Mouse (Mus musculus) limb, embryonic 14.5 days (tissue): ENCODE results near the gene Fam102a. TPM values are rescaled to one million over a fixed set of nuclear protein-coding genes. Genes with fewer than 3 reads are reported as not detected.

ENCODE experiments used
- ATAC-seq: fragments of 200-750 bp; cut with Nextera tagmentation; 2 replicates; pipeline ENCODE4 v1.8.0; 2017; ENCODE audit warnings: low read depth, moderate number of reproducible peaks, moderate TSS enrichment; ENCODE audit not compliant: low FRiP score
- DNase-seq: peaks from one replicate; pipeline ENCODE4 v3.0.0-alpha.2; 2015; ENCODE audit warnings: low spot score
- H3K27ac ChIP-seq: fragments of 300-500 bp; sonication (generic); replicated peaks from 2 replicates; pipeline ENCODE4 v1.5.1; 2014; ENCODE audit warnings: low read depth, mild to moderate bottlenecking, low read length, moderate library complexity, mixed read lengths
- H3K27me3 ChIP-seq: fragments of 300-500 bp; sonication (generic); 2 replicates; pipeline ENCODE4 v1.6.1; 2014; ENCODE audit warnings: low read length, mixed read lengths; ENCODE audit not compliant: control insufficient read depth, insufficient read depth
- H3K36me3 ChIP-seq: fragments of 300-500 bp; sonication (generic); 2 replicates; pipeline ENCODE4 v1.6.1; 2014; ENCODE audit warnings: mild to moderate bottlenecking, low read length, moderate library complexity, mixed read lengths; ENCODE audit not compliant: control insufficient read depth, insufficient read depth
- H3K4me1 ChIP-seq: fragments of 300-500 bp; sonication (generic); 2 replicates; pipeline ENCODE4 v1.6.1; 2014; ENCODE audit warnings: antibody characterized with exemption, low read length, mixed read lengths; ENCODE audit not compliant: control insufficient read depth, insufficient read depth
- H3K4me2 ChIP-seq: fragments of 300-500 bp; sonication (generic); replicated peaks from 2 replicates; pipeline ENCODE4 v1.6.1; 2014; ENCODE audit warnings: low read depth, mild to moderate bottlenecking, low read length, moderate library complexity; ENCODE audit not compliant: severe bottlenecking
- H3K4me3 ChIP-seq: fragments of 300-500 bp; sonication (generic); replicated peaks from 2 replicates; pipeline ENCODE4 v1.5.1; 2014; ENCODE audit warnings: low read length
- H3K9ac ChIP-seq: fragments of 300-500 bp; sonication (generic); 2 replicates; pipeline ENCODE4 v1.6.1; 2014; ENCODE audit warnings: mild to moderate bottlenecking, low read depth, low read length, moderate library complexity; ENCODE audit not compliant: severe bottlenecking
- H3K9me3 ChIP-seq: fragments of 300-500 bp; sonication (generic); 2 replicates; pipeline ENCODE4 v1.6.1; 2016; ENCODE audit warnings: low read length; ENCODE audit not compliant: control insufficient read depth
- POLR2A ChIP-seq: fragments of 200-500 bp; IDR thresholded peaks from 2 replicates; pipeline ENCODE4 v1.8.0; 2012; ENCODE audit warnings: inconsistent platforms, mild to moderate bottlenecking, moderate library complexity, borderline replicate concordance; ENCODE audit not compliant: insufficient read depth, insufficient read length; ENCODE audit errors: extremely low read depth
- WGBS: fragments of 180-500 bp; shearing (Covaris S2); extraction: QIAGEN DNeasy Blood & Tissue Kit; methylation state at CpG from one replicate; pipeline ENCODE4 v1.1.7; 2014; 5-methylcytosine and 5-hydroxymethylcytosine counted together
- polyA plus RNA-seq, 2 experiments: library from polyadenylated mRNA; depleted of rRNA in 1 of 2; stranded (reverse) in 1 of 2; unstranded in 1 of 2; fragments of >200 nt; fragmentation: Nextera tagmentation in 1 of 2; extraction: Ambion mirVana in 1 of 2; gene quantifications; 2 replicates each; pipeline versions ENCODE4 v1.2.1 to v1.2.3; 2012 to 2014

Gene Fam102a
- polyA plus RNA-seq, 2 experiments: 15.3 to 17.2 TPM

DNA sequence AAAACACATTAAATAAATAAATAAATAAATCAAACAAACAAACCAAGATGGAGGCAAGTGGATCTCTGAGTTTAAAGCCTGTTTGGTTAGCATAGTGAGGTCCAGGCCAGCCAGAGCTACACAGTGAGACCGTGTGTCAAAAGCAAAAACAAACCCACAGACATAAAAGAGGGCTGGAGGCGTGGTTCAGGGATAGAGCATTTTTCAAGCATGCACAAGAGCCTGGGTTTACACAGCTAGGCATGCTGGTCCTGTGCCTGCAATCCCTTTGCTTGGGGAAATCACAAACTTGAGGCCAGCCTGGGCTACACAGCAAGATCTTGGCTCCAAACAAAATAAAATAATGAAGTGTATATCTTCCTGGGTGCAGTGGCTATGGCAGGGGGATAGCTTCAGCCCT is 42.5 kb upstream of the Fam102a start:
- TF ChIP-seq POLR2A: no peak
- Histone ChIP-seq H3K27ac (no peak overlapping the region), H3K4me3 (no peak overlapping the region), H3K9me3 (no peaks in the 10 kb centered on the region), H3K4me2 (no peak overlapping the region), H3K27me3 (no peaks in the 10 kb centered on the region), H3K36me3 (no peaks in the 10 kb centered on the region), H3K4me1 (no peaks in the 10 kb centered on the region), H3K9ac (no peak overlapping the region)
- WGBS: 84% methylated on average over 2 of the region's 2 CpGs
- ATAC-seq (no peak), DNase-seq (no peak)

DNA sequence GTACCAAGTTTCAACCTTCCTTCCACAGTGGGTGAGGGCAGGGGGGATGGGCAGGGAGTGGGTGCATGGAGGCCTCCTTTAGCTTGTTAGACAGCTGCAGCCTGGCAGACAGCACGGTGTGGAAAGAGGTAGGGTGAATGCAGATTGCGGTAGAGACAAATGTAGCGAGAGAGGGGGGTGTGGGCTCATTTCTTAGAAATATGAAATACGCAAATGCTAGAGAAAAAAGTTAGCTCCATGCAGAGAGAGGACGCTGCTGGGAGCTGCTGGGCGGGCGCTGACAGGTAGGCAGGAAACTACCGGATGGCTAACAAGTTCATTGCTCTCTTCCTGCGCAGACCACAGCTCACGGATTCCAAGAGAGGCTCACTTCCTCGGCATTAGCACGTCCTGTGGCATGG is 41.8 kb upstream of the Fam102a start:
- no peak overlapping the region for H3K9ac ChIP-seq
- no peak for ATAC-seq

DNA sequence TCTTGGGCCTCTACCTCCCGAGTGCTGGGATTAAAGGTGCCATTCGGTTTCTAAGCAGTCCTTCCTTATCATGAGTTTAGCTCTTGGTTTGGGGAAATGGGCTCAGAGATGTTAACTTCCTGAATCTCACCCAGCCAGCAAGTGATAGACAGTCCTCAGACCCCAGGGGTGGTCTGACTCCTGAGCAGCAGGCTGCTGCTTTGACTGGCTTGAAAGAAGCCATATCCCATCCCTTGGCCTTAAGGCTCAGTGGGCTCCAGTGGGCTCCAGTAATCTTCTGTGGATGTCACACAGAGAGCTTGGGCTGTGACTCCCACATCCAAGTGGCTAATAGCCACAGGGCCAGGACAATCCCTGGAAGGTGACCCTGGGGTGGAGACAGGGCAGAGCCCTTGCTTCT is 40.6 kb upstream of the Fam102a start:
- no peak for DNase-seq
- no peaks in the 10 kb centered on the region for H3K4me1 ChIP-seq
- H3K27ac ChIP-seq: no peak overlapping the region
- H3K4me2 ChIP-seq: no peak overlapping the region
- H3K36me3 ChIP-seq: no peaks in the 10 kb centered on the region
- no peaks in the 10 kb centered on the region for H3K27me3 ChIP-seq
- peaks cover 4% of the 10 kb centered on the region; the same call in 1 of the 2 replicates for H3K9me3 ChIP-seq
- no peak overlapping the region for H3K4me3 ChIP-seq
- no peak overlapping the region; the same call in 1 of the 2 replicates for H3K9ac ChIP-seq
- ATAC-seq: no peak
- TF ChIP-seq POLR2A: no peak
- WGBS: 71% methylated on average over 2 of the region's 2 CpGs

More for the DNA sequence above, 41.8 kb upstream of the Fam102a start:
- no peaks in the 10 kb centered on the region for H3K27me3 ChIP-seq
- WGBS: 66% methylated on average over 12 of the region's 12 CpGs
- no peaks in the 10 kb centered on the region for H3K9me3 ChIP-seq
- H3K4me3 ChIP-seq: no peak overlapping the region
- H3K36me3 ChIP-seq: no peaks in the 10 kb centered on the region
- no peaks in the 10 kb centered on the region for H3K4me1 ChIP-seq
- no peak overlapping the region for H3K27ac ChIP-seq
- DNase-seq: no peak
- no peak for TF ChIP-seq POLR2A
- no peak overlapping the region for H3K4me2 ChIP-seq

DNA sequence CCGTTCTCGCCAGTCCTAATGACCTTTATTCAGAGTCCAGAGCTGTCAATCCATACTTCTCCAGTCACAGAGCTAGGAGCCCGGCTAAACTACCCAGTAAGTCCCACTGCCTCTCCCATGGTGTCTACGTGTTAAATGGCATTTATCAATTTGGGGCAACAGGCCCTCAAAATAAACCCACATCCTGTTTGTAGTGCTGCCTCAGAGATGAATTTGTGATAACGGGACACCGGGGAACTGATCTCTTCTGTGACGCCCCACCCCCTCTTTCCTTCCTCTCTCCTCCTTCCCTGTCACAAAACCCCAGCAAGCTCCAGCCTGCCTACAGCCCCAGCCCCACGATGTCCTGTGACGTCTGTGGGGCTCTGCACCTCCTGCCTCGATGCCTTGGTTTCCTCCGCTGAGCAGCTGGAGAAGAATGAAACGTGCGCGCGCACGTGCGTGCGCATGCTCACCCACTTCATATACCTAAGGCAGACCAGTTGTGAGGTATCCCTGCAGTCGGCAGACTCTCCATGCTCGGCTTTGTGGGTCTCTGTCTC is 39.9 kb upstream of the Fam102a start:
- Histone ChIP-seq H3K4me3 (no peak overlapping the region), H3K9ac (no peak overlapping the region), H3K27me3 (no peaks in the 10 kb centered on the region), H3K4me1 (no peaks in the 10 kb centered on the region), H3K4me2 (no peak overlapping the region), H3K9me3 (peaks cover 4% of the 10 kb centered on the region; the same call in 1 of the 2 replicates), H3K36me3 (no peaks in the 10 kb centered on the region), H3K27ac (no peak overlapping the region)
- ATAC-seq (no peak), DNase-seq (no peak)
- WGBS: 72% methylated on average over 20 of the region's 20 CpGs
- TF ChIP-seq POLR2A: no peak

DNA sequence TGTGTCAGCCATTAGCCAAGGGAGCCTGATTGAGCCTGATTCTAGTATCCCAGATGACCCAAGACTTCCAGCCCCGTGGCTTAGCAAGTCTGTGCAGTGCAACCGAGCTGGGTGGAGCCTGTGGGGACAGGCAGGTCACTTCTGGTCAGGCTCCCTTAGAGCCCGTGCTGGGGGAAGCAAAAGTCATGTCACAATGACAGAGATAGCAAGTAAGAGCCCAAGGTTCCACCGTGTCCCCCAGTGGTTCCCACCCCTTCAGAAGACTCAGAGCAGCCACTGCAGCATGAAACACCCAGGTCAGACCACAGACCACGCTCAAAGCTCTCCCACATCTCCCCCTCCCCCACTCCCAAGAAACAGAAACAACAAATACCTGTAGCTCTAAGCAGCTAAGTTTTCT is 38.9 kb upstream of the Fam102a start:
- Histone ChIP-seq H3K4me3 (no peak overlapping the region), H3K4me2 (no peak overlapping the region), H3K4me1 (no peaks in the 10 kb centered on the region), H3K9ac (no peak overlapping the region), H3K9me3 (peaks cover 4% of the 10 kb centered on the region; the same call in 1 of the 2 replicates), H3K36me3 (no peaks in the 10 kb centered on the region), H3K27me3 (no peaks in the 10 kb centered on the region), H3K27ac (no peak overlapping the region)
- DNase-seq (no peak), ATAC-seq (no peak)
- WGBS: 69% methylated on average over 5 of the region's 5 CpGs
- no peak for TF ChIP-seq POLR2A

DNA sequence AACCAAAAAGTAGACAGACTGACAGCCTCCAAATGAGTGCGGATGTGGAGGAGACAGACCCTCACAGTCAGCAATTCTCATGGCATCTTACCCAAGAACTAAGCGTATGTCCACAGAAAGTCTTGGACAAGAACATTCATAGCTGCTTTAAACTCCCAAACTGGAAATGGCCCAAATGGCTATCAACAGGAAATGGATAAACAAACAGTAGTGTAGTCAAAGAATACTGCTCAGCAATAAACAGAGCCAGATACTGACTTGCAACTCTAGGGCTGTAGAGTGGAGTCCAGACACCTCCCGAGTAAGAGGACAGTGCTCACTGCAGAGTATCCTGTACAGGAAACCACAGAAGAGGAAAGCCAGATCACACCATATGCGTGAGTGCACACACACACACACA is 35.8 kb upstream of the Fam102a start:
- Histone ChIP-seq H3K4me3 (no peak overlapping the region), H3K27ac (no peak overlapping the region), H3K36me3 (no peaks in the 10 kb centered on the region), H3K9ac (no peak overlapping the region), H3K27me3 (no peaks in the 10 kb centered on the region), H3K4me1 (no peaks in the 10 kb centered on the region), H3K4me2 (no peak overlapping the region), H3K9me3 (peaks cover 4% of the 10 kb centered on the region; the same call in 1 of the 2 replicates)
- DNase-seq (no peak), ATAC-seq (no peak)
- TF ChIP-seq POLR2A: no peak
- WGBS: 83% methylated on average over 4 of the region's 4 CpGs
